Mouse (Mus musculus) midbrain, embryonic 14.5 days (tissue): ENCODE results near the gene Btnl1. TPM values are rescaled to one million over a fixed set of nuclear protein-coding genes. Genes with fewer than 3 reads are reported as not detected.

Experiments used
- polyA plus RNA-seq: library from polyadenylated mRNA; unstranded; fragments of >200 nt; fragmentation: Nextera tagmentation; extraction: Ambion mirVana; gene quantifications from 2 replicates; pipeline ENCODE4 v1.2.1, GENCODE M21; 2014

Gene Btnl1
- polyA plus RNA-seq, 1 experiment from 2014 or later, result not detected

Other genes with a start within 250 kb of the Btnl1 start
- gene H2-DMb2, start 233.8 kb upstream of the Btnl1 start, polyA plus RNA-seq, result 0.15 and 0.18 TPM in 2 replicates
- gene H2-DMb1, start 224.1 kb upstream of the Btnl1 start, polyA plus RNA-seq, result 0.38 and 0.91 TPM in 2 replicates
- gene Tap1, start 189.6 kb upstream of the Btnl1 start, polyA plus RNA-seq, result 1.1 and 2.9 TPM in 2 replicates
- gene Psmb9, start 189.4 kb upstream of the Btnl1 start, polyA plus RNA-seq, result 1.0 and 2.2 TPM in 2 replicates
- 1.1 and 5.1 TPM in 2 replicates for gene Psmb8, start 179.4 kb upstream of the Btnl1 start, polyA plus RNA-seq
- gene Tap2, start 173.6 kb upstream of the Btnl1 start, polyA plus RNA-seq, result 0.77 and 1.6 TPM in 2 replicates
- not detected in 2 replicates for gene H2-Ob, start 138.2 kb upstream of the Btnl1 start, polyA plus RNA-seq
- 1.1 and 2.0 TPM in 2 replicates for gene H2-Ab1, start 119.4 kb upstream of the Btnl1 start, polyA plus RNA-seq
- 0.83 TPM in 1 of 2 replicates, not detected in the other for gene H2-Aa, start 89.3 kb upstream of the Btnl1 start, polyA plus RNA-seq
- gene H2-Eb1, start 71.3 kb upstream of the Btnl1 start, polyA plus RNA-seq, result 2.4 and 2.7 TPM in 2 replicates
- gene H2-Eb2, start 51.5 kb upstream of the Btnl1 start, polyA plus RNA-seq, result 0.16 TPM in 1 of 2 replicates, not detected in the other
- not detected in 2 replicates for gene Btnl2, start 22.3 kb upstream of the Btnl1 start, polyA plus RNA-seq
- 5.8 and 6.2 TPM in 2 replicates for gene BC051142, start 21.7 kb downstream of the Btnl1 start, polyA plus RNA-seq
- not detected in 2 replicates for gene Btnl4, start 100.2 kb downstream of the Btnl1 start, polyA plus RNA-seq
- not detected in 2 replicates for gene Btnl6, start 140.2 kb downstream of the Btnl1 start, polyA plus RNA-seq
- 9.9 and 10.3 TPM in 2 replicates for gene Notch4, start 187.1 kb downstream of the Btnl1 start, polyA plus RNA-seq
- 2.3 and 4.3 TPM in 2 replicates for gene Gpsm3, start 212.7 kb downstream of the Btnl1 start, polyA plus RNA-seq
- 12.8 and 13.5 TPM in 2 replicates for gene Pbx2, start 214.1 kb downstream of the Btnl1 start, polyA plus RNA-seq
- 1.2 and 1.4 TPM in 2 replicates for gene Ager, start 220.7 kb downstream of the Btnl1 start, polyA plus RNA-seq
- gene Rnf5, start 226.6 kb downstream of the Btnl1 start, polyA plus RNA-seq, result 223 and 269 TPM in 2 replicates
- 122 and 123 TPM in 2 replicates for gene Agpat1, start 227.1 kb downstream of the Btnl1 start, polyA plus RNA-seq
- 6.7 and 9.5 TPM in 2 replicates for gene Egfl8, start 238.8 kb downstream of the Btnl1 start, polyA plus RNA-seq